Mouse (Mus musculus) ovary, postnatal 14 days (tissue): Measurements from ENCODE around the gene Casc3.

Experiments
- DNase-seq: peaks from one replicate; pipeline ENCODE4 v3.0.0; 2022; ENCODE audit warnings: low spot score

Casc3 gene

GRCm38 (mm10) chr11:98871416-98871815 is 66.7 kb downstream of the Casc3 start:
- no peak for DNase-seq

- no peak for DNase-seq
Measured at GRCm38 (mm10) chr11:98872040-98872439, 67.3 kb downstream of the Casc3 start.

GRCm38 (mm10) chr11:98873900-98874299 is 69.2 kb downstream of the Casc3 start:
- no peak for DNase-seq

GRCm38 (mm10) chr11:98877001-98877400 is 72.3 kb downstream of the Casc3 start:
- no peak for DNase-seq
